Mouse (Mus musculus): ENCODE data around the gene Dnah9. TPM values are rescaled to one million over a fixed set of nuclear protein-coding genes. Genes with fewer than 3 reads are reported as not detected.
A peak's percentile ranks its signal among the peaks of the same experiment; 100 is the strongest.

The Dnah9 gene
- 1 to 10 TPM; 2.4 to 3.0 TPM for total RNA-seq (2021)

DNA sequence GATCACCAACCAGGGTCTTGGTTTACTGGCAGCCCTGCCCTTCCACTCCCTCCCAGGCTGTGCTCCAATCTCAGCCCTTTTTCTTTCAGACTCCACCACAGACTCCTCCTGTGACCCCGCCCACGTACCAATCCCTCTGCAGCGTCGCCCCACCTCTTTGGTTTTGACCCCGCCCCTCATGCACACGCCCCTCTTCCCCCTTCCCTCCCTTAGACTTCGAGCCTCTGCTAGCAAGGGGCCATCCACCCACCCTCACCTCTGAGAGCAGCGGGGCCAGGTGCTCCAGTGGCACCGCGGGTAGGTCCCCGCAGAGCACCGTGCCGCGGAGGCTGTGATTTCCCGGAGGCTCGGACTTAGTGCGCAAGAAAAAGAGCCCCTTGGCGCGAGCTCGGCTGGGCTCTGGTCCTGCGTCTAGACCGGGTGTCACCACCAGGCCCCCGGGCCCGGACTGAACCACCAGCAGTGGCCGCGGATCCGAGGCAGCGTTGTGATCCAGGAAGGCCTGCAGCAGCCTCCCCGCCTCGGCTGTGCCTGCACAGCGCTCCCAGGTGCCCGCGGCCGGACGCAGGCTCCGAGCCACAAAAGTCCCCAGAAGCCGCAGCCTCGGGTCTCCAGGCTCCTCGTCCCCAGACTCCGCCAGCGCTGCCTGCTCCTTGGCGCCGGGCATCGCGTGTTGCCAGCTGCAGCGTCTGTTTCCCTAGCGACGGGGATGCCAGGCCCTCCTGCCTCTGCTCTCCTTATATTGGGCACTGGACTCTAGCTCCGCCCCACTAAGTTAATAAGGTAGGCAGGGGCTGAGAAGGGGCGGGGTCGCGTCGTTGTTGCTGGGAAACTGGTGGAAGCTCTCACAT, at the start of gene Dnah9:
Dnah9 (minus strand) TSS at position 751 of the 851 bp plus-strand sequence.
- intact Hi-C loops (cut with DNase I): loop anchor here (5.0 kb wide), 1 partner anchor 359 kb away; the partner anchor contains the start of gene Shisa6
- DNase-seq (ENCODE audit: low spot score in 2 of 2): peak; percentile 87 to 94

GRCm38 (mm10) chr11:66188627-66189287, 20.4 kb upstream of the Dnah9 start:
- DNase-seq (ENCODE audit: low spot score in 2 of 2): peak; percentile 24 to 50
- intact Hi-C loops (cut with DNase I): no loop called here

GRCm38 (mm10) chr11:66188146-66188545, 19.8 kb upstream of the Dnah9 start:
- intact Hi-C loops (cut with DNase I): no loop called here
- no peak for DNase-seq (ENCODE audit: low spot score in 2 of 2)

- DNase-seq (ENCODE audit: low spot score in 2 of 2): no peak
- intact Hi-C loops (cut with DNase I): no loop called here
Measured at GRCm38 (mm10) chr11:66177781-66178180, 9.4 kb upstream of the Dnah9 start.

DNA sequence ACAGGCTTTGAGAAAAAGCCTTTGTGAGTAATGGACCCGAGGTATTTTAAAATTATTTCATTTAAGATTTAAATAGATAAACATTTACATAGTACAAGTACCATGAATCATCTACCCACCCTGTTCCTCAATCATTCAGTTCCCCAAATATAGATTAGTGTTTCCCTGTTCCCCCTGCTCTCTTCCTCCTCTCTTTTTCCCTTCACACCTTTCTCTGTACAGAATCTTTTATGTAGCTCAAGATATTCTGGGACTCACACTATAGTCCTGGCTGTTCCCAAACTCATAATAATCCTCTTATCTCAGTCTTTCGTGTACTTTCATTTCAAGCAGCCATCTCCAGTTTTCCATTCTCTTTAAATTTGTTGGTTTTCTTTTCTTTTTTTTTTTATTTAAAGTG, 4.3 kb downstream of the Dnah9 start:
- intact Hi-C loops (cut with DNase I): loop anchor here (5.0 kb wide), 1 partner anchor 263 kb away; no protein-coding TSS in a partner anchor
- DNase-seq (ENCODE audit: low spot score in 2 of 2): peak in 1 of 2 experiments; percentile 58

- DNase-seq (ENCODE audit: low spot score in 2 of 2): no peak
- intact Hi-C loops (cut with DNase I): no loop called here
Measured at GRCm38 (mm10) chr11:66140631-66141252, 27.6 kb downstream of the Dnah9 start.

GRCm38 (mm10) chr11:66134826-66135225, 33.5 kb downstream of the Dnah9 start:
- DNase-seq (ENCODE audit: low spot score in 2 of 2): no peak

DNA sequence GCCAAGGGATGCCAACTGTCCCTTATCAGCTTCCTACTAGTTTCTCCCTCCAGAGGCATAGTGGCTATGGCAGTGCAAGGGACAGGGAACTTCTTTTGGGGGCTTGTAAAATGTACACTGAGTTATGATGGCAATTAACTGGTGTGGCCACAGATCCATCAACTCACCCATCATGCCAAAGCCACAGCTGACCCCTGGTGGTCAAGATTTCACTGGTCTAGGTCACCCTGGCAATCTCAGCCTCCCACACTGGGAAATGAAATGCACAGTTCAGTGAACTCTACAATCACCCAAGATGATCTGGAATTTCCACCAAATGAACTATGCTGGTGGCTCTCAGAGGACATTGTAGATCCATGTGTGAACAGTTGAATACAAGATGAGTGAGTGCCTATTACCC, 42.2 kb downstream of the Dnah9 start:
- no peak for DNase-seq (ENCODE audit: low spot score in 2 of 2)
- intact Hi-C loops (cut with DNase I): no loop called here

More at GRCm38 (mm10) chr11:66134826-66135225, 33.5 kb downstream of the Dnah9 start:
- intact Hi-C loops (cut with DNase I): no loop called here

DNA sequence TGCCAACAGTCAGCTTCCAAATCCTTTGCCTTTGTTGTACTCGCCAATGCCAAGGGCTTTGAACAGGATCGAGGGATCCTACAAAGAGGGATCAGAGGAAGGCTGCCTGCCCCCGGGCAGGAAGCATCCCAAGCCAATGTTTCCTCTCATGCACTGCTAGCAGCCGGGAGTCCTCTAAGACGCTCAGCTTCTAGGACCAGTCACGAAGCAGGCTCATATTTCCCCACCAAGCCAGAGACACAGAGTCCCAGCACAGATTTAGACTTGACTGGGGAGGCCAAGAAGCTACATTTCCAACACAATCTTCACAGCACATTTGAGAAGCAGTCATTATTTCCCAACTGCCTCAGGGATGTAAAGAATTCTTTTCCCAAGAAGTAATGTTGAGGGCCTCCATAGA, 43.9 kb downstream of the Dnah9 start:
- intact Hi-C loops (cut with DNase I): loop anchor here (5.0 kb wide), 1 partner anchor 748 kb away; no protein-coding TSS in a partner anchor
- no peak for DNase-seq (ENCODE audit: low spot score in 2 of 2)

- peak; percentile 62 to 74 for DNase-seq (ENCODE audit: low spot score in 2 of 2)
- intact Hi-C loops (cut with DNase I): loop anchor here (2.0 to 5.0 kb wide), 2 partner anchors 405 to 750 kb away; no protein-coding TSS in a partner anchor
Measured at GRCm38 (mm10) chr11:66122017-66122416, 46.3 kb downstream of the Dnah9 start.

DNA sequence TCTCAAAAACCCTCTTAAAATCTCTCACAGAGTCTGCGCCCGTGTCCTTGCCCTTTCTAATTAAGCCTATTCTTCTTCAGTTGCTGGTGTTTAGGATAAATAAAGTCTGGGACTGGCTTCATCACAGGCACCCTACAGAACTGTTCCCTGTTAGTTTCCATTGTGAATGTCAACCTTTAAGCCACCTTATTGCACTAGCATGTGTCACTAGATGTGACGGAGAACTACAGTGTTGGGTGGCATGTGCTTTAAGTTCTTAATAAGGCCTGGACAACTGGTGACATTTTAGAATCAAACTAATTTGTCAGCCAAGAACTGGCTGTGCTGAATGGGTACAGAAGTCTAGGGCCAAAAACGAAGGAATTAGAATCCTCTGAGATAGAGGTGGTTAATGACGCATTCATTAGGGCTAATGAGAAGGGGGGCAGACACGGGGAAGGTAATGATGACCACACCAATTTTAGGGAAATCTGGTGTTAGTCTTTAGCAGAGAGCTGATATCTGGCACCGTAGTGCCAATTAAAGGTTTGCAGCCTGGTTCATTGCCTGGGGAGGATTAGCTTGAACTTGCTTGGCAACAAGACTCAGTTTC, 84.6 kb downstream of the Dnah9 start:
- no peak for DNase-seq (ENCODE audit: low spot score in 2 of 2)
- intact Hi-C loops (cut with DNase I): no loop called here

- DNase-seq (ENCODE audit: low spot score in 2 of 2): no peak
- intact Hi-C loops (cut with DNase I): no loop called here
Measured at GRCm38 (mm10) chr11:66072921-66073320, 95.4 kb downstream of the Dnah9 start.

DNA sequence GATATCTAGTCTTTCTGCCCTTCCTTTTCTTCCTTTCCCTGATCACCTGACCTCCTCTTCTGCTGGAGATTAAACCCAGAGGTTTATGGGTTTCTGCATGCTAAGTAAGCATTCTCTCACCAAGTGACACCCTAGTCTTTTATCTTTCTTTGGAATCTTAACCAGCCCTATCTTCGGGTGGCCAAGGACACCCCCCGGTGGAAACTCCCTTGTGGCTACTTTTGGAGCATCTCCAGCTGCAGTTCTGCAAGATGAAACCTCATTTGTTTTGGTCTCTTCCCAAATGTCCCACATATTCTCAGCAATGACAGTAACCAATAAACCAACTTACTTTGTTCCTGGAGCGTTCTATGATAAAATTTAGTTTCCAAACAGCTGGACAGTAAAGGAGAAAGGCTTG, 109.4 kb downstream of the Dnah9 start:
- intact Hi-C loops (cut with DNase I): no loop called here
- no peak for DNase-seq (ENCODE audit: low spot score in 2 of 2)

DNA sequence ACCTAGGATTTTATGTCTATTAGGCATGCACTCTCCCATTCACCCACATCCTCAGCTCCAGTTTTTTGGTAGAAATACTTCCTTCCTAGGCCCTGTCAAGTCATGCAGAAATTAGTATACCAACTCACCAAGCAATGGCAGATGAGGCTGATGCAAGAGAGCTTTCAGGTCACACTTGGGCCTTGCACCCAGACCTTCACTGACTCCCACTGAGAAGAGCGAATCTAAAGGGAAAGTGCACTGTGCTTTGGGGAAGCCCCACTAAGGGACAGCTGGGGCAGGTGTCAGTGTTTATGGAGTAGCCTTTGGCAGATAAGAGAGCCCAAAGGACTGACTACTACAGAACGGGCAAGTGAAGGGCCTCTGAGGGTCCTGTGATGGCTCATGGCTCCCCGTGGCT, 117.1 kb downstream of the Dnah9 start:
- DNase-seq (ENCODE audit: low spot score in 2 of 2): no peak
- intact Hi-C loops (cut with DNase I): no loop called here

- DNase-seq (ENCODE audit: low spot score in 2 of 2): no peak
- intact Hi-C loops (cut with DNase I): no loop called here
Measured at GRCm38 (mm10) chr11:66049146-66049545, 119.2 kb downstream of the Dnah9 start.

DNA sequence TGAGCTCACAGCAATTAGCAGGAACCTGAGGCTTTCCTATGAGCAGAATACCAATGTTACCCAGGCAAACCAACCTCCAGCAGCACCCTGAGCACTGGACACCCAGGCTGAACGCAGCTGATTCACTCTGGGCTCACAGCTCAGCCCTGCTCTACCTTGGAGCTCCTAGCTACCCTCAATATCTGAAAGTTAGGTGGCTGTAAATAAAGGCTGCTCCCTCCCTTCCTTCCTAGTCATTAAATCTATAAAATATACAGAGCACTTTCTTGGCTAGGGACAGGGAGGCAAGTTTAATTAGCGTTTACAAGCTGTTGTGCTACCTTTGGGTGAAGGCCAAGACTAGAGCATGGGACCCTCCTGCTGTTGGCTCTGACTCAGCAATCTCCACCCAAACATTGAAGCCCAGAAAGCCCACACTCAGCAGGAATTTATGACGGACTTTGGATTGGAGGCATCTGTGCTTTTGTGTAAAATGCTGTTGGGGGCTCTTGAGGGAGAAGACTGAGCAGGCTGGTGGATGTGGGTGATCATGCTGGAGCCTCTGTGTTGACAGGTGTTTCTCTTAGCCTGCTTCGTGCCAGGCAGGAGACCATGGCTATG, 121.7 kb downstream of the Dnah9 start:
- DNase-seq (ENCODE audit: low spot score in 2 of 2): peak; percentile 6 to 8
- intact Hi-C loops (cut with DNase I): no loop called here

GRCm38 (mm10) chr11:66043635-66044034, 124.7 kb downstream of the Dnah9 start:
- no peak for DNase-seq (ENCODE audit: low spot score in 2 of 2)
- intact Hi-C loops (cut with DNase I): no loop called here

DNA sequence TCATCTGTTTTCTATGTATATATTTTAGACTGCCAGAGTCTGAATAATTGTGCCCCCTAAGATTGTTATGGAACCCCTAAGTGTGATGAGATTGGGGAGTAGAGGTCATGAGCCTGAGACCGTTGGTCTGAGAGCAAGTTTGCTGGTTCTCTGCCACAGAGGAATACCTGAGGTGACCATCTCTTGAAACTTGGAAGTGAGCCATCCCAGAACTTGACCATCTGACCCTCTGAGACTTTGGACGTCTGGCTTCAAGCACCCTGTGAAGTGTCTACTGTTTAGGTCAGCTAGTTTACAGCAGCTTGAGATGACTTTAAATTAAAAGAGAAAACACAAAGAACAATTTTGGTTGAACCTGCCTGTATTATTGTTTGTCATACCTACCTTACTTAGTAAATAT, 125.8 kb downstream of the Dnah9 start:
- intact Hi-C loops (cut with DNase I): no loop called here

GRCm38 (mm10) chr11:66025728-66026127, 142.6 kb downstream of the Dnah9 start:
- intact Hi-C loops (cut with DNase I): no loop called here
- no peak for DNase-seq (ENCODE audit: low spot score in 2 of 2)

More for the DNA sequence above, 125.8 kb downstream of the Dnah9 start:
- DNase-seq (ENCODE audit: low spot score in 2 of 2): no peak

Measured in left cerebral cortex, postnatal 25 days (tissue).